Mouse (Mus musculus) ES-E14 (cell line): ENCODE measurements around the gene Lpp. TPM values are rescaled to one million over a fixed set of nuclear protein-coding genes. Genes with fewer than 3 reads are reported as not detected.

ENCODE experiments used
- DNase-seq: peaks from one replicate; pipeline ENCODE4 v3.0.0-alpha.2; 2013; ENCODE audit warnings: low read depth, low spot score
- H3K27ac ChIP-seq: 2 replicates; pipeline ENCODE4 v1.5.1; 2012; ENCODE audit warnings: low read depth, mild to moderate bottlenecking, low read length, moderate library complexity, mixed read lengths; ENCODE audit not compliant: poor library complexity, insufficient read depth, severe bottlenecking
- H3K36me3 ChIP-seq: 2 replicates; pipeline ENCODE4 v1.6.1; 2012; ENCODE audit warnings: mild to moderate bottlenecking, low read length, moderate library complexity, mixed read lengths; ENCODE audit not compliant: control insufficient read depth, poor library complexity, insufficient read depth, severe bottlenecking
- H3K4me1 ChIP-seq, 2 experiments: fragments of 150-350 bp in 1 of 2; sonication (generic) in 1 of 2; 2 replicates each; pipeline ENCODE4 v1.6.1; 2012; ENCODE audit warnings: low read length in 2 of 2, mild to moderate bottlenecking in 1 of 2, mixed read lengths in 1 of 2; ENCODE audit not compliant: control insufficient read depth in 2 of 2, insufficient read depth in 2 of 2, poor library complexity in 1 of 2
- H3K4me3 ChIP-seq, 2 experiments: fragments of 150-350 bp in 1 of 2; sonication (generic) in 1 of 2; 2 replicates each; pipeline ENCODE4 v1.5.1; 2012; ENCODE audit warnings: low read length in 2 of 2, low read depth in 1 of 2, mild to moderate bottlenecking in 1 of 2, mixed read lengths in 1 of 2; ENCODE audit not compliant: insufficient read depth in 1 of 2, poor library complexity in 1 of 2, severe bottlenecking in 1 of 2
- H3K9ac ChIP-seq: 2 replicates; pipeline ENCODE4 v1.6.1; 2012; ENCODE audit warnings: low read depth, mild to moderate bottlenecking, low read length, mixed read lengths; ENCODE audit not compliant: poor library complexity, insufficient read depth, severe bottlenecking
- H3K9me3 ChIP-seq: fragments of 150-350 bp; sonication (generic); 2 replicates; pipeline ENCODE4 v1.6.1; 2012; ENCODE audit warnings: low read depth, mild to moderate bottlenecking, low read length; ENCODE audit not compliant: control insufficient read depth, insufficient read depth
- CHD2 ChIP-seq: IDR thresholded peaks from 2 replicates; pipeline ENCODE4 v1.6.1; 2014; ENCODE audit warnings: mild to moderate bottlenecking, low read depth, low read length, inconsistent platforms
- HCFC1 ChIP-seq: IDR thresholded peaks from 2 replicates; pipeline ENCODE4 v1.6.1; 2012; ENCODE audit warnings: low read length, inconsistent platforms, borderline replicate concordance; ENCODE audit not compliant: insufficient read depth
- MAFK ChIP-seq: IDR thresholded peaks from 2 replicates; pipeline ENCODE4 v1.6.1; 2014; ENCODE audit warnings: mild to moderate bottlenecking, low read depth, low read length, inconsistent platforms; ENCODE audit not compliant: insufficient read depth
- ZC3H11A ChIP-seq: IDR thresholded peaks from 2 replicates; pipeline ENCODE4 v1.6.1; 2012; ENCODE audit warnings: low read depth, mild to moderate bottlenecking, inconsistent platforms, low read length, borderline replicate concordance
- ZNF384 ChIP-seq: IDR thresholded peaks from 2 replicates; pipeline ENCODE4 v1.6.1; 2012; ENCODE audit warnings: low read depth, low read length, inconsistent platforms
- in situ Hi-C, 2 experiments: fragments of 600-800 bp; cut with MboI; formaldehyde crosslinking; loops; one replicate each; pipeline ENCODE4 v1.15.1; 2025; ENCODE audit warnings: low sequenced_read_pairs in 2 of 2, inconsistent platforms in 1 of 2; ENCODE audit not compliant: unreplicated experiment in 2 of 2
- total RNA-seq: library from RNA; depleted of rRNA; stranded (reverse); fragments of 300-350 nt; gene quantifications from 2 replicates; pipeline ENCODE4 v1.2.3, GENCODE M21; 2012

The Lpp gene
- total RNA-seq, 1 experiment: 31.4 TPM

- in situ Hi-C loops: no loop called here
- TF ChIP-seq CHD2 (no peak), HCFC1 (no peak), MAFK (no peak), ZNF384 (no peak), ZC3H11A (no peak)
- Histone ChIP-seq H3K4me1 (no peaks in the 10 kb centered on the region), H3K27ac (no peak overlapping the region), H3K4me3 (no peak overlapping the region), H3K9me3 (no peaks in the 10 kb centered on the region), H3K9ac (no peak overlapping the region), H3K36me3 (no peaks in the 10 kb centered on the region)
- no peak for DNase-seq
These were observed 520.5 kb downstream of the Lpp start for GRCm38 (mm10) chr16:24913641-24914392.

- Histone ChIP-seq H3K9ac (no peak overlapping the region), H3K36me3 (no peaks in the 10 kb centered on the region), H3K27ac (no peak overlapping the region), H3K4me3 (no peak overlapping the region), H3K4me1 (no peaks in the 10 kb centered on the region), H3K9me3 (no peaks in the 10 kb centered on the region)
- in situ Hi-C loops: no loop called here
- DNase-seq: no peak
- TF ChIP-seq CHD2 (no peak), ZC3H11A (no peak), MAFK (no peak), HCFC1 (no peak), ZNF384 (no peak)
These were observed 521.1 kb downstream of the Lpp start for GRCm38 (mm10) chr16:24914393-24914751.

GRCm38 (mm10) chr16:24915470-24915869, 522.2 kb downstream of the Lpp start:
- Histone ChIP-seq H3K9ac (no peak overlapping the region), H3K4me3 (no peak overlapping the region), H3K9me3 (no peaks in the 10 kb centered on the region), H3K4me1 (no peaks in the 10 kb centered on the region), H3K27ac (no peak overlapping the region), H3K36me3 (no peaks in the 10 kb centered on the region)
- no peak for TF ChIP-seq HCFC1
- no peak for TF ChIP-seq ZNF384
- no peak for TF ChIP-seq MAFK
- no peak for TF ChIP-seq CHD2
- TF ChIP-seq ZC3H11A: no peak
- in situ Hi-C loops: no loop called here
- no peak for DNase-seq

GRCm38 (mm10) chr16:24919349-24920012, 526.2 kb downstream of the Lpp start:
- Histone ChIP-seq H3K9ac (no peak overlapping the region), H3K36me3 (no peaks in the 10 kb centered on the region), H3K4me3 (no peak overlapping the region), H3K27ac (no peak overlapping the region), H3K9me3 (no peaks in the 10 kb centered on the region), H3K4me1 (no peaks in the 10 kb centered on the region)
- DNase-seq: no peak
- TF ChIP-seq ZC3H11A (no peak), HCFC1 (no peak), MAFK (no peak), ZNF384 (no peak), CHD2 (no peak)
- in situ Hi-C loops: no loop called here
